Mouse (Mus musculus) lung, embryonic 15.5 days (tissue): ENCODE results near the gene Fxyd1. TPM values are rescaled to one million over a fixed set of nuclear protein-coding genes. Genes with fewer than 3 reads are reported as not detected.

Experiments used
- ATAC-seq: fragments of 200-750 bp; cut with Nextera tagmentation; 2 replicates; pipeline ENCODE4 v1.8.0; 2017; ENCODE audit warnings: moderate number of reproducible peaks, borderline replicate concordance; ENCODE audit not compliant: low FRiP score, low TSS enrichment; ENCODE audit errors: extremely low read depth
- H3K27ac ChIP-seq: fragments of 300-500 bp; sonication (generic); 2 replicates; pipeline ENCODE4 v1.5.1; 2015; ENCODE audit warnings: moderate library complexity, mild to moderate bottlenecking, inconsistent platforms
- H3K27me3 ChIP-seq: fragments of 300-500 bp; sonication (generic); 2 replicates; pipeline ENCODE4 v1.6.1; 2015; ENCODE audit warnings: inconsistent platforms
- H3K36me3 ChIP-seq: fragments of 300-500 bp; sonication (generic); 2 replicates; pipeline ENCODE4 v1.6.1; 2015; ENCODE audit warnings: inconsistent platforms
- H3K4me1 ChIP-seq: fragments of 300-500 bp; sonication (generic); 2 replicates; pipeline ENCODE4 v1.6.1; 2015; ENCODE audit warnings: inconsistent platforms
- H3K4me2 ChIP-seq: fragments of 300-500 bp; sonication (generic); 2 replicates; pipeline ENCODE4 v1.6.1; 2015; ENCODE audit warnings: inconsistent platforms, mild to moderate bottlenecking, moderate library complexity
- H3K4me3 ChIP-seq: fragments of 300-500 bp; sonication (generic); 2 replicates; pipeline ENCODE4 v1.5.1; 2015; ENCODE audit warnings: mild to moderate bottlenecking, inconsistent platforms
- H3K9ac ChIP-seq: fragments of 300-500 bp; sonication (generic); 2 replicates; pipeline ENCODE4 v1.6.1; 2015; ENCODE audit warnings: inconsistent platforms
- H3K9me3 ChIP-seq: fragments of 300-500 bp; sonication (generic); 2 replicates; pipeline ENCODE4 v1.6.1; 2016; ENCODE audit warnings: inconsistent platforms
- WGBS: fragments of 180-500 bp; shearing (Covaris S2); methylation state at CpG from one replicate; pipeline ENCODE4 v1.1.7; 2015; 5-methylcytosine and 5-hydroxymethylcytosine counted together
- polyA plus RNA-seq: library from polyadenylated mRNA; unstranded; fragments of >200 nt; fragmentation: Nextera tagmentation; extraction: Ambion mirVana; gene quantifications from 2 replicates; pipeline ENCODE4 v1.2.1, GENCODE M21; 2015

Fxyd1 gene
- polyA plus RNA-seq, 1 experiment from 2014 or later, result 82.5 TPM

DNA sequence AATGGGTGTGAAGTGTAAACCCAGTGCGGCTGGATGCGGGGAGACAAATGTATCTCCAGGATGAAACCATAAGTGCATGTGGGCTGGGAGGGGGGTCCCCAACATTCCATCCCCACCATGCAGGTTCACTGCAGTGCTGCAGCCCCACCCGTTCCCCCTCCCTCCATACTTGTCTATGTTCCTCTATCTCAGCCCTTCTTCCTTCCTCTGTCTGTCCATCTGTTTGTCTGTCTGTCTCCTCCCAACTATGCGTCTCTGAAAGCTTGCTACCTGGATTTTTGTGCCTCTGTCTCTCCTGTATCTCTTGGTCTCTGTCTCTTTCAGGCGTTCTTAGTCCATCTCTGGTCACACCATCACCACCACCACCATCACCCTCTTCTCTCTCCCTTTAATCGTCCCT, 6.5 kb downstream of the Fxyd1 start:
- no peaks in the 10 kb centered on the region for H3K36me3 ChIP-seq
- peak overlapping the region; percentile 13; the same call in 1 of the 2 replicates for H3K4me3 ChIP-seq
- H3K27ac ChIP-seq, result no peak overlapping the region
- peak overlapping the region; percentile 37 for H3K4me2 ChIP-seq
- no peak overlapping the region for H3K9ac ChIP-seq
- H3K27me3 ChIP-seq, result peaks cover 51% of the 10 kb centered on the region
- peaks cover 61% of the 10 kb centered on the region for H3K4me1 ChIP-seq
- 5% methylated on average over 6 of the region's 6 CpGs for WGBS
- no peaks in the 10 kb centered on the region for H3K9me3 ChIP-seq
- no peak for ATAC-seq

DNA sequence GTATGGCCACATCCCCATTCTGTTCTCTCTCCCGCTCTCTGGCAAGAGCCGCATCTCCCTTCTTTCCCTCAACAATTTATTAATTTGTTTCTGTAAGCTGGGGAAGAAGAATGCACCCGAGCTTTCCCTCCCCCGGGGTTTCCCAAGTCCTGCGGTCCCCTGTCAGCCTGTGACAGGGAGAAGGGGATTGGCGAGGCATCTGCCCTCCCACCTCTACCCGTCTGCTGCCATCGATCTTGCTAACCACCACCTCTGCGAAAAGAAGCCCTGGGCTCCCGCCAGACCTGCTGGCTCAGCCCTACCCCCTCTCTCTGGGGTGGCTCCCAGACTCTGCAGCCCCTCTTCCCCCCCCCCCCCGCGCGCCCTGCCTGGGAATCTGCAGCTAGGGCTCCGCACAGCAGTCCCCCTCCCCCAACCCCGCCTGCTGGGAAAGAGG, 7.1 kb downstream of the Fxyd1 start:
- 2% methylated on average over 10 of the region's 15 CpGs for WGBS
- Histone ChIP-seq H3K9ac (no peak overlapping the region), H3K27me3 (peaks cover 51% of the 10 kb centered on the region), H3K9me3 (no peaks in the 10 kb centered on the region), H3K36me3 (no peaks in the 10 kb centered on the region), H3K4me1 (peaks cover 55% of the 10 kb centered on the region), H3K4me2 (peak overlapping the region; percentile 34), H3K27ac (no peak overlapping the region), H3K4me3 (peak overlapping the region; percentile 13; the same call in 1 of the 2 replicates)
- ATAC-seq, result no peak

DNA sequence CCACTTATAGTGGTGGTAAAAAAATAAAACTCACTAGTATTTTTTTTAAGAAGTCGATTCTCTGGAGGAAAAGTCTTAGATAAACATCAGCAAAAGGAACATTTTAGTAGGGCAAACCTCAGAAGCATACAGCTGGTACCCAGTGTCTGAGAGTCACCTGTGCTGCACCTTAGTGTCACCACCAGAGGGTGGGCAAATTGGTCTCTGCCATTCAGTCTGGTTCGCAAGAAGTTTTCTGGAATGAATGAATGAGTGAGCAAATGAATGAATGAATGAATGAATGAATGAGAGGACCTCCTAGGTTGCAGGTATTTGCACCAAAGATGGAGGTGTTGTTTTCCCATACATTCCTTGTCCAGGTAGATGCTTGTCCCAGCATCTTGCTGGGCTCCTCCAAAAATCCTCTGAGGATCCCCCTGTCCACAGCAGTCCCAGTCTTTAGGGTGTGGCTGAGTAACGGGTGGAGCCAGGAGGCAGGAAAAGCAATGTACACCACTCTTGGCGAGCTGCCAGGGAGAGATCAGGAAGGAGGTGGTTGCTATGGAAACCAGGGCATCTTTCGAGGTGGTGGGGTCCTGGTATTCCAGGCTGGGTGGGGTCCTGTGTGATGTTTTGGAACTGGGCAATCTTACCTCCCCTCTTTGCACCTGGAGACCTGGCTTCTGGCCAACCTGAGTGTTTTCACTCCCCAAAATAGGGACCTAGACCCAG, 7.7 kb downstream of the Fxyd1 start:
- peak overlapping the region; percentile 34; the same call in 1 of the 2 replicates for H3K4me2 ChIP-seq
- no peak overlapping the region for H3K9ac ChIP-seq
- peaks cover 54% of the 10 kb centered on the region for H3K27me3 ChIP-seq
- H3K9me3 ChIP-seq, result no peaks in the 10 kb centered on the region
- no peak for ATAC-seq
- WGBS, result 13% methylated on average over 5 of the region's 5 CpGs
- no peak overlapping the region for H3K4me3 ChIP-seq
- H3K4me1 ChIP-seq, result peaks cover 49% of the 10 kb centered on the region
- H3K27ac ChIP-seq, result no peak overlapping the region
- H3K36me3 ChIP-seq, result no peaks in the 10 kb centered on the region

DNA sequence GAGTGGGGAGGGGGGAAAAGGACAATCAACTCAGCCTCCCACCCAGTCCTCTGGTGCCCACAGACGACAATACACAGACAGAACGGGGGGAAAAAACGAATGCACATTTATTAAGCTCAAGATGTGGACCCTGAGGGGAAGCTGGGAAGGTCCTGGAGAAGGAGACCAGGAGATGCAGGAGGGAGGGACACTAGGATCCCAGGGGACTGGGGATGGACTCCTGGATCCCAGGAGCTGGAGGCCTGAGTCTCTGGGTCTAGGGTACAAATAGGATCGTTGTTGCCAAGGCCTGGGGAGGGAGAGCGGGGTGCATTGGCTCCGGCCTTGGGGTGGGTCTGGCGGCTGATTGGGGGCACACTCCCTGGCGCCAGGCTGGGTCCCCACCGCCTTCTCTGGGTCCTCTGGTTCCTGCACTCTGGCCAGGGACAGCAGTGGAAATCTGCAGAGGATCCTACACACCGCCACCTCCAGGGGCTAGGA, 14.5 kb downstream of the Fxyd1 start, which contains the start of gene Fxyd5:
Fxyd5 (minus strand) TSS at position 51 of the 480 bp plus-strand sequence.
- H3K9ac ChIP-seq, result peak within 1 kb of the TSS; percentile 36
- H3K9me3 ChIP-seq, result no peaks in the 10 kb centered on the region
- H3K27ac ChIP-seq, result peak within 1 kb of the TSS; percentile 41; the same call in 1 of the 2 replicates
- H3K27me3 ChIP-seq, result peaks cover 28% of the 10 kb centered on the region
- WGBS, result 41% methylated on average over 10 of the region's 10 CpGs
- H3K4me1 ChIP-seq, result peaks cover 14% of the 10 kb centered on the region
- ATAC-seq, result no peak
- peak within 1 kb of the TSS; percentile 58 for H3K4me2 ChIP-seq
- H3K36me3 ChIP-seq, result no peaks in the 10 kb centered on the region
- peak within 1 kb of the TSS; percentile 41 for H3K4me3 ChIP-seq

DNA sequence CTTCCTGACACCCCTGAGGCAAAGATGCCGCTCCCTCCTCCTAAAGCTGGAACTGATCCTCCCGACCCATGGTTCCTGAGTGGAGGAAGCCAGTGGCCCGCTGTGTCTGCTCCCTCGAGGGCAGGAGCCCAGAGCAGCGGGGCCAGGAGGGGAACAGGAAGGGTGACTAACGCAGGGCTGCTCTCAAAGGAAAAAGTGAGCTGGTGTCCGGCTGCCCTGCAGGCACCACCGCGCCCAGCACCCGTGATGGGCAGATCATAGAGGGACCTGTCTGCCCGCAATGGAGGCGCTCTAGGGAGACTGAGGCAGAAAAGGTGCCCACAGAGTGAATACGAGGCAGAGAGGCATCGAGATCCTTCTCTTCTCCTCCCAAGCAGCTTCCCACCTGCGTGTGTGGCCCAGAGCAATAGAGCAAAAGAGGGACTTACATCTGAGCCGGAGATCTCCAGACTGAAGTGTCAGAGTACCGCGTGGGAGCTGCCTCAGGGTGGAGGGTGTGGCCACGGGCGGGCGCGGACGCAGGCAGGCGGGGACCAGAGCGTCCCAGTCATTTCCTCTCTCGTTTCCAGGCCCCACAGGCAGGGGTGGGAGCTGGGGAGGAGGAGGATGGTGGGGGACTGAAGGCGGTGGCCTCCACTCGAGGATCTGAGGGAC, 15.2 kb downstream of the Fxyd1 start:
- Histone ChIP-seq H3K4me3 (peak overlapping the region; percentile 41), H3K4me2 (peak overlapping the region; percentile 58), H3K27me3 (peaks cover 28% of the 10 kb centered on the region), H3K4me1 (peaks cover 14% of the 10 kb centered on the region), H3K36me3 (no peaks in the 10 kb centered on the region), H3K9ac (peak overlapping the region; percentile 36), H3K9me3 (no peaks in the 10 kb centered on the region), H3K27ac (peak overlapping the region; percentile 41; the same call in 1 of the 2 replicates)
- peak; percentile 64; the same call in 1 of the 2 replicates for ATAC-seq
- 2% methylated on average over 28 of the region's 28 CpGs for WGBS

DNA sequence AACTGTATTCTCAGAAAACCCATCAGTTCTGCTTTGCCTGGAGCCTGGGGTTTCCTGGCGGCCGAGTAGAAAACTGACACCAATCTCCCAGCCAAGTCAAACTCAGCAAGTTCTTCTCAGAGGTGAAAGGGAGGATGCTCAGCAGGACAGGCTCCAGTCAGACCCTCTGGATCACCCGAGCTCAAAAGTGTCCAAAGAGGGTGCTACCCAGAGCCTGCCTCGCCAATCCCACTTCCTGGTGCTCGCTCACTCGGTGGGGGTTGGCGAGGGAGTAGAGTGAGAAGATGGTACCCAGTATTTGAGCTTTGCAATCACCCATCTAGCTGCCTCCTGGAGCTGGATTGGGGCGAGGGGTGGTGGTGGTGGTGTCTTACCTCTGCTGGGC, 16.0 kb downstream of the Fxyd1 start:
- Histone ChIP-seq H3K36me3 (no peaks in the 10 kb centered on the region), H3K9ac (no peak overlapping the region; the same call in 1 of the 2 replicates), H3K27ac (no peak overlapping the region), H3K4me3 (peak overlapping the region; percentile 41; the same call in 1 of the 2 replicates), H3K4me2 (peak overlapping the region; percentile 58), H3K9me3 (no peaks in the 10 kb centered on the region), H3K27me3 (peaks cover 28% of the 10 kb centered on the region), H3K4me1 (peaks cover 14% of the 10 kb centered on the region)
- WGBS, result 38% methylated on average over 8 of the region's 8 CpGs
- no peak for ATAC-seq

DNA sequence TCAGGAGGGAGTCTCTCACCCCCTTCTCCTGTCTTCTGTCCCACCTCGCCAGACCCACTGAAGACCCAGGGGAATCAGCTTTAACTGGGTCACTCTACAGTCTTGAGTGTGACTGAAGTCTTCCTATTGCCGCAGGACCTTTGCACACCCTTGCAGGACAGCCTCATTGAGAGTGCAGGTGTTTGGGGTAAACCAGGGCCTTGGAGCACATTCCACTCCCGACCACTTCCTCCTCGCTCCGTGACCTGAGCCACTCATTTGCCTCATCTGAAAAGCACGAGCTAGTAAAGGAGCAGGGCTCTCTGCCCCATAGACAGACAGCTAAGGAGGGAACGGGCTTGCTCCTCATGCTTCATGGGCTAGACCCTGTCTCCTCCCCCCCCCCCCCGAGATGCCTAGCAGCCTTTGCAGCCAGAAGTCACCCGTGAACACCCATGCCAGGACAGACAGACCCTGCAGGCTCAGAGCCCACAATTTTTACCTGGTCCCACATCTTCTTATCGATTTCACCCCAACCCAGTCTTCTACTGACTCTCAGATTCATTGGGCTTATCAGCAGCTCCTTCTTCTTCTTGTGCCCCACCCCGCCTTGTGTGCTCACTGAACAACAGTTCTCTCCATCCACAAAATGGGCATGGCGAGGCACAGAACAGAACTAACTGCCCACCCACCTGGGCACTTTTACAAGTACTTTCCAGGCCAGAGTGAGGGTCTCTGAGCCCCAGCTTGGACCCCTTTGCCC, 16.5 kb downstream of the Fxyd1 start:
- no peaks in the 10 kb centered on the region for H3K36me3 ChIP-seq
- no peak overlapping the region for H3K27ac ChIP-seq
- ATAC-seq, result no peak
- no peak overlapping the region for H3K4me3 ChIP-seq
- peaks cover 28% of the 10 kb centered on the region for H3K27me3 ChIP-seq
- peaks cover 14% of the 10 kb centered on the region for H3K4me1 ChIP-seq
- peak overlapping the region; percentile 58; the same call in 1 of the 2 replicates for H3K4me2 ChIP-seq
- H3K9me3 ChIP-seq, result no peaks in the 10 kb centered on the region
- WGBS, result 74% methylated on average over 12 of the region's 12 CpGs
- H3K9ac ChIP-seq, result no peak overlapping the region

DNA sequence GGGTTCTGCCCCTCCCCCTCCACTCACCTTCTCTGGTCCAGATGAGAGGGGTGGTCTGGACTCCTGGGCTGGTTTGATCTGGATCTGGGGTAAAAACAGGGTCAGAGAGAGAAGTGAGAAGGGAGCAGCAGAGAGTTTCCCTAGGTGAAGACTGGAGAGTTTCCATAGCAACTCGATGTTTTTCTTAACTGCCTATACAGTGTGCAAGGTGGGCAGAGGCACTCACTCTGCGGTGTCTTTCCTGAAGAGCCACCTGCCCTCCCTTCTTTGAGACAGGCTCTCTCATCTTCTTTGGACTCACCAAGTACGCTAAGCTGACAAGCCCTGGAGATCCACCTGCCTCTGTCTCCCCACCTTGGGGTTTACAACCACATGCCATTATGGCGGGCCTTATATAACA, 18.0 kb downstream of the Fxyd1 start:
- WGBS, result 70% methylated on average over 4 of the region's 4 CpGs
- Histone ChIP-seq H3K4me2 (no peak overlapping the region), H3K4me3 (no peak overlapping the region), H3K9ac (no peak overlapping the region), H3K27ac (no peak overlapping the region), H3K27me3 (peaks cover 23% of the 10 kb centered on the region), H3K4me1 (peaks cover 14% of the 10 kb centered on the region), H3K36me3 (no peaks in the 10 kb centered on the region), H3K9me3 (no peaks in the 10 kb centered on the region)
- ATAC-seq, result no peak

DNA sequence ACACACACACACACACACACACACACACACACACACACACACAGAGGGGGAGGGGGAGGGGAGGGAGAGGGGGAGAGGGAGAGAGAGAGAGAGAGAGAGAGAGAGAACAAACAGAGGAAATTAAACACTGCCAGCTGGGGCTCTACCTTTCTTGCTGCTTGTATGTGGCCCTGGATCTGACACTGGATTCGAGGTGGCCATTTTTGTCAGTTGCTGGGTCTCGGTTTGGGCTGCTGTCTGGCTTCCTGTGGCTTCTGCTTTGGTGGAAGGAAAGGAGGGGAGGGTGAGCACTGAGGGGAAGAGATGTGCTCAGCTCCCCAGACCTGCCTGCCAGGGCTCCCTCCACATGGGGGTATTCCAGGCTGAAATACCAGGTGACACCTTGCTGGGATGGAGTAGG, 19.3 kb downstream of the Fxyd1 start:
- Histone ChIP-seq H3K4me3 (no peak overlapping the region), H3K9ac (no peak overlapping the region), H3K27ac (no peak overlapping the region), H3K27me3 (peaks cover 10% of the 10 kb centered on the region), H3K4me1 (peaks cover 17% of the 10 kb centered on the region), H3K9me3 (no peaks in the 10 kb centered on the region), H3K36me3 (no peaks in the 10 kb centered on the region), H3K4me2 (no peak overlapping the region)
- 54% methylated on average over 2 of the region's 2 CpGs for WGBS
- no peak for ATAC-seq

DNA sequence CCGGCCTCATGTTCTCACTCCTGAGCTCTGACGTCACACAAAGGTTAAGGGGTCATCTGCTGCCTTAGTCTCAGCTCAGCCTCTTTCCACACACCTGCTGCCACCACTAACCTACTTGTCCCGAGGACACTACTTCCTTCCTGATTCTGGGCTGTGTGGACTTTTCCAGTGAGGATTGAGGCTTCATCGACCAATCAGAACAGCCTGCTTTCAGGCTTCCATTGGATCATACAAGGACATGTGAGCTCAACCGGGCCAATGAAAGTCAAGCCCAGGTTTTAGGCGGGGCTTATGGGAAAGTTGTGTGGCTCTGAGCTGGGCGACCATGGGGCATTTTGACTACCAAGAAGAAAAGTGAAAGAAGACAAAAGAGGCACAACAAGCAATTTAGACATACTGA, 20.1 kb downstream of the Fxyd1 start:
- 73% methylated on average over 7 of the region's 7 CpGs for WGBS

DNA sequence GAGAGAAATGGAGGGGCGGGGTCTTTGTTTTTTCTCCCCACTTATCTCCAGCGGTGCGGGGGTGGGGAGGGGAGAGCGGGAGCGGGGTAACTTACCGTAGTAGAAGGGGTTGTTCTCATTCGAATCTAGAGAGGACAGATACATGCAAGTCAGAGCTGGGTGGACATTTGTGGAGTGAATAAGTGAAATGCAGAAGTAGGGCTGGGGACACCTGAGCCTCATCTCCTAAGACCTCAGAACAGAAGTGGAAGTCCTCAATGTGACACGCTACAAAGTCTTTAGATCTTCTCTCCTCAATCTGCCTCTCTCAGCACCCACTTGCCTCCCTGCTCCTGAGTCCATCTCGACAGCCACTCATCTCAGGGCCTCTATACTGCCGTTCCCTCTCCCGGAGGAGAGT, 21.7 kb downstream of the Fxyd1 start:
- no peaks in the 10 kb centered on the region for H3K36me3 ChIP-seq
- H3K27ac ChIP-seq, result no peak overlapping the region
- WGBS, result 72% methylated on average over 11 of the region's 11 CpGs
- no peaks in the 10 kb centered on the region for H3K9me3 ChIP-seq
- no peaks in the 10 kb centered on the region for H3K27me3 ChIP-seq
- peaks cover 3% of the 10 kb centered on the region; the same call in 1 of the 2 replicates for H3K4me1 ChIP-seq
- H3K4me2 ChIP-seq, result no peak overlapping the region
- no peak for ATAC-seq
- no peak overlapping the region for H3K4me3 ChIP-seq
- H3K9ac ChIP-seq, result no peak overlapping the region

More for the DNA sequence above, 20.1 kb downstream of the Fxyd1 start:
- H3K9me3 ChIP-seq, result no peaks in the 10 kb centered on the region
- H3K4me3 ChIP-seq, result no peak overlapping the region
- peaks cover 9% of the 10 kb centered on the region for H3K4me1 ChIP-seq
- ATAC-seq, result no peak
- H3K4me2 ChIP-seq, result no peak overlapping the region
- no peaks in the 10 kb centered on the region for H3K36me3 ChIP-seq
- no peak overlapping the region for H3K9ac ChIP-seq
- no peak overlapping the region for H3K27ac ChIP-seq
- peaks cover 3% of the 10 kb centered on the region for H3K27me3 ChIP-seq
